Comparison of ENCODE assay signal across 15 mouse cellular contexts in genomic region chr17:45798996-45799395, GRCm38 (mm10).
DNase-seq lines count a peak whose midpoint lies in the region; ATAC-seq lines count a peak whose summit lies in the region.
"Had no signal": no experiment of that assay in that cellular context is flagged by ENCODE, and none has a peak within 500 bp of the region (broad histone marks: within the 10 kb centered on the region; RNA-seq: fewer than 3 reads in every experiment).

No protein-coding gene starts in this region.

- no peak for DNase-seq in frontal cortex, postnatal 10 days (ENCODE audit: low spot score in 2 of 2)
- DNase-seq in lung, postnatal 36 days, result peak; percentile 12
- no peak for DNase-seq in lung, postnatal 10 days
- peak; percentile 23 to 28 for DNase-seq in left cerebral cortex, adult 9 months (ENCODE audit: low spot score in 2 of 2)
- DNase-seq in telencephalon, adult 2 months (ENCODE audit: low read depth, low spot score), result peak; percentile 31
- no peak for DNase-seq in heart, adult 8-10 months (ENCODE audit: low spot score)
- no peak for DNase-seq in retina, embryonic 14.5 days (ENCODE audit: low spot score)
- DNase-seq: adrenal gland, postnatal 14 days; cerebellum, adult 18-20 months; cerebellum, postnatal 36 days; gastrocnemius, postnatal 10 days; kidney, postnatal 4 days had no signal

- peak; percentile 55; the same call in 1 of the 2 replicates for ATAC-seq in frontal cortex, adult (ENCODE audit: low TSS enrichment)
- ATAC-seq: forebrain, embryonic 15.5 days; midbrain, embryonic 16.5 days had no signal

Comparison
In these comparisons a context has a peak if more than half of its experiments do, and no peak if none do; other contexts are left out.
1. DNase-seq: peak in lung, postnatal 36 days (single experiment), left cerebral cortex, adult 9 months (2 of 2) and telencephalon, adult 2 months (single experiment); none in frontal cortex, postnatal 10 days (0 of 2), lung, postnatal 10 days (single experiment), heart, adult 8-10 months (single experiment) and retina, embryonic 14.5 days (single experiment).